Mouse (Mus musculus): Measurements from ENCODE around the gene Tssk3.

- no peak for TF ChIP-seq CTCF (IDR thresholded peaks at IDR 0.05; ENCODE audit: low read depth, low read length)
- TF ChIP-seq POLR2A (IDR thresholded peaks at IDR 0.05; ENCODE audit: borderline replicate concordance, low read depth, low read length) = no peak
These were observed 8.1 kb upstream of the Tssk3 start for GRCm38 (mm10) chr4:129498941-129499340.

Data from bone marrow macrophage, adult 2 months (primary cell).